Mouse (Mus musculus) left cerebral cortex, postnatal 10 days (tissue): ENCODE results near the gene Dlgap3. TPM values are rescaled to one million over a fixed set of nuclear protein-coding genes. Genes with fewer than 3 reads are reported as not detected.

Experiments
- DNase-seq, 2 experiments: peaks; one replicate each; pipeline ENCODE4 v3.0.0; 2021 to 2022; ENCODE audit warnings: low spot score in 2 of 2, mixed read lengths in 1 of 2; ENCODE audit errors: extremely low spot score in 1 of 2
- intact Hi-C: fragments of 180-260 bp; cut with DNase I; formaldehyde crosslinking; loops from one replicate; pipeline ENCODE4 v1.15.1; 2025
- total RNA-seq, 2 experiments: library from RNA; stranded (reverse); gene quantifications; 2 replicates each; pipeline ENCODE4 v1.2.3; 2021

Dlgap3 gene
- total RNA-seq, 2 experiments from 2014 or later, result 275 to 284 TPM

- no peak for DNase-seq
- intact Hi-C loops, result loop anchor here (5.0 kb wide), 1 partner anchor 65 kb away; no protein-coding TSS in a partner anchor
Observed at GRCm38 (mm10) chr4:127237271-127237670, 68.3 kb downstream of the Dlgap3 start.

GRCm38 (mm10) chr4:127242696-127243095, 73.7 kb downstream of the Dlgap3 start:
- intact Hi-C loops, result loop anchor here (5.0 to 10.0 kb wide), 2 partner anchors 165 to 688 kb away; partner anchors contain the start of genes Clspn and Zmym6
- DNase-seq, result no peak

- intact Hi-C loops, result loop anchor here (5.0 to 10.0 kb wide), 2 partner anchors 166 to 689 kb away; partner anchors contain the start of genes Clspn and Zmym6
- DNase-seq, result peak; percentile 99
Observed at GRCm38 (mm10) chr4:127243552-127243951, 74.5 kb downstream of the Dlgap3 start, which contains the start of gene Smim12. Gene Smim12, plus strand, starts transcription at chr4:127243784.

- intact Hi-C loops, result loop anchor here (5.0 to 10.0 kb wide), 2 partner anchors 167 to 689 kb away; partner anchors contain the start of genes Clspn and Zmym6
- DNase-seq, result no peak
Observed at GRCm38 (mm10) chr4:127243953-127244352, 74.9 kb downstream of the Dlgap3 start.

- intact Hi-C loops, result loop anchor here (10.0 kb wide), 1 partner anchor 695 kb away; the partner anchor contains the start of gene Clspn
- peak; percentile 95 to 96 for DNase-seq
Observed at GRCm38 (mm10) chr4:127249701-127250349, 80.8 kb downstream of the Dlgap3 start.

- peak in 1 of 2 experiments; percentile 83 for DNase-seq
- intact Hi-C loops, result loop anchor here (2.0 kb wide), 1 partner anchor 63 kb away; the partner anchor contains the start of gene Gja4
Observed at GRCm38 (mm10) chr4:127251963-127252585, 83.1 kb downstream of the Dlgap3 start.

GRCm38 (mm10) chr4:127256739-127257138, 87.7 kb downstream of the Dlgap3 start:
- intact Hi-C loops, result no loop called here
- DNase-seq, result peak in 1 of 2 experiments; percentile 40

GRCm38 (mm10) chr4:127258186-127258897, 89.3 kb downstream of the Dlgap3 start:
- intact Hi-C loops, result no loop called here
- no peak for DNase-seq

- no peak for DNase-seq
- intact Hi-C loops, result no loop called here
Observed at GRCm38 (mm10) chr4:127261601-127262000, 92.6 kb downstream of the Dlgap3 start.

- no peak for DNase-seq
- intact Hi-C loops, result no loop called here
Observed at GRCm38 (mm10) chr4:127263438-127264182, 94.6 kb downstream of the Dlgap3 start.

GRCm38 (mm10) chr4:127264183-127264554, 95.2 kb downstream of the Dlgap3 start:
- no peak for DNase-seq
- intact Hi-C loops, result no loop called here

- intact Hi-C loops, result no loop called here
- DNase-seq, result peak in 1 of 2 experiments; percentile 70
Observed at GRCm38 (mm10) chr4:127278451-127279001, 109.5 kb downstream of the Dlgap3 start.

GRCm38 (mm10) chr4:127279241-127279640, 110.2 kb downstream of the Dlgap3 start:
- DNase-seq, result no peak
- intact Hi-C loops, result no loop called here

Other genes starting within 250 kb of the Dlgap3 start
- 10 to 100 TPM; 48.7 to 52.7 TPM for gene Zmym4, start 201.1 kb upstream of the Dlgap3 start, total RNA-seq
- gene Sfpq, start 147.9 kb upstream of the Dlgap3 start, total RNA-seq, result 100 to 1,000 TPM; 283 to 303 TPM
- 10 to 100 TPM; 12.6 to 12.8 TPM for gene Zmym1, start 108.1 kb upstream of the Dlgap3 start, total RNA-seq
- 10 to 100 TPM; 32.8 to 35.7 TPM for gene Zmym6, start 91.8 kb upstream of the Dlgap3 start, total RNA-seq
- gene Tmem35b, start 45.5 kb upstream of the Dlgap3 start, total RNA-seq, result 1 to 10 TPM; 2.2 to 2.6 TPM
- 10 to 100 TPM; 40.5 to 42.9 TPM for gene Smim12, start 74.6 kb downstream of the Dlgap3 start, total RNA-seq
- gene Gja4, start 144.8 kb downstream of the Dlgap3 start, total RNA-seq, result 10 to 100 TPM in 1 of 2 experiments, 1 to 10 TPM in 1; 9.2 to 10.8 TPM
- gene Gjb3, start 161.6 kb downstream of the Dlgap3 start, total RNA-seq, result under 1 TPM; 0.36 to 0.41 TPM
- not detected for gene Gjb4, start 184.9 kb downstream of the Dlgap3 start, total RNA-seq
- not detected for gene Gjb5, start 189.0 kb downstream of the Dlgap3 start, total RNA-seq